Mouse (Mus musculus): ENCODE data around the gene Olfr1359.
"Not testable (repeated sequence)": the region's sequence is repeated elsewhere in the genome, so short reads cannot be mapped to it uniquely, and the experiment has no call there.

The Olfr1359 gene

DNA sequence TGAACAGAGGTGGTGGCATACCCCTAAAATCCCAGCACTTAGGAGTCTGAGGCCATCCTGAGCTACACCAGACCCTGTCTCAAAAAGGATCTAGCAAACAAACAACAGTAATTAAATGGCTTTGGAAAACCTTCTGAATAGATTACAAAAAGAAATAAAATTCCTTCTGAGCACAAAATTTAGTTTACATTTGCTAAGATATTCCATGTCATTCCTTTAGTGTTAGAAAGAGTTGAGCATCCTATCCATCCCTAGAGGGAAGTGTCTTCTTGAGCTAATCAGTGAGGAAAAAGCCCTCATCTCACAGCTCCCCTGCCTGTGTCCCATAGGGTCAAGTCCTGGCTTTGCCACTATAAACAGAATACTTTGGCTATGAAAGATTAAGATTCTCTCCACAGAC, at the start of gene Olfr1359:
Gene Olfr1359 (plus strand): TSS at position 301 of the 400 bp plus-strand sequence.
- DNase-seq (ENCODE audit: low spot score in 2 of 2) = no peak

- DNase-seq (ENCODE audit: low spot score in 2 of 2) = no peak
Observed at GRCm38 (mm10) chr13:21663286-21663685, 34.6 kb upstream of the Olfr1359 start, which contains the start of gene Olfr1361. Gene Olfr1361, minus strand, starts transcription at chr13:21663386.

- DNase-seq (ENCODE audit: low spot score in 2 of 2) = no peak
Observed at GRCm38 (mm10) chr13:21677305-21677704, 20.6 kb upstream of the Olfr1359 start, which contains the start of gene Olfr1360. Gene Olfr1360, minus strand, starts transcription at chr13:21677405.

- DNase-seq (ENCODE audit: low spot score in 2 of 2) = no peak
Observed at GRCm38 (mm10) chr13:21706669-21707068, 8.8 kb downstream of the Olfr1359 start.

DNA sequence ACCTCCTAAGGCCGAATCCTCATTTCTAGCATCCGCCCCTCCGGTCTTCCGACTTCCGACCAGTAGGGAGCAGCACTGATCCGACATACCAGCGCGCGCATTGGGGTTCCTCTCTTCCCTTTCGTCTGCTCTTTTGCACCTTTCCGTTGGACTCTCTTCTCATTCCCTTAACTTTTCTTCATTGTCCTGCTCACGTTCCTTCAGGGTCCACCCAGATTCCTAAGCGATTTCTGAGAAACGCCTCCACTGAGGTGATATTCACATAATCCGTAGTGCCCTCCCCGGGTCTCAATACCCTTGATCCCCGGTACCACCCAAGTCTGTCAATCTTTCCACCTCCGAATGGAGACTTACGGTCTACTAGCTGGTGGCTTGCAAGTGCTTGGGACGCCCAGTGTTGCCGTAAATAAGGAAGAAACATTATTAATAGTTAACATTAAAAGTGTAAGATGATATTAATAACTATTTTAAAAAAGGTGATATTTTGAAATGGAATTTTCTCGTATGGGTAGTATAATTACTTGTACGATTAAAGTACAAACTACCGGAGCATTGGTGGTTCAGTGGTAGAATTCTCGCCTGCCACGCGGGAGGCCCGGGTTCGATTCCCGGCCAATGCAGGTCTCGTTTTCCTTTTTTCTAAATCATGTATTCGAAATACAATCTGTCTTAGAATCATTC, 12.3 kb downstream of the Olfr1359 start:
- peak; percentile 67 to 86 for DNase-seq (ENCODE audit: low spot score in 2 of 2)

GRCm38 (mm10) chr13:21710821-21711525, 13.1 kb downstream of the Olfr1359 start:
- DNase-seq (ENCODE audit: low spot score in 2 of 2) = peak in 1 of 2 experiments; percentile 79

GRCm38 (mm10) chr13:21711698-21712097, 13.8 kb downstream of the Olfr1359 start:
- no peak for DNase-seq (ENCODE audit: low spot score in 2 of 2)

GRCm38 (mm10) chr13:21714725-21715124, 16.8 kb downstream of the Olfr1359 start:
- DNase-seq (ENCODE audit: low spot score in 2 of 2) = peak in 1 of 2 experiments; percentile 55

DNA sequence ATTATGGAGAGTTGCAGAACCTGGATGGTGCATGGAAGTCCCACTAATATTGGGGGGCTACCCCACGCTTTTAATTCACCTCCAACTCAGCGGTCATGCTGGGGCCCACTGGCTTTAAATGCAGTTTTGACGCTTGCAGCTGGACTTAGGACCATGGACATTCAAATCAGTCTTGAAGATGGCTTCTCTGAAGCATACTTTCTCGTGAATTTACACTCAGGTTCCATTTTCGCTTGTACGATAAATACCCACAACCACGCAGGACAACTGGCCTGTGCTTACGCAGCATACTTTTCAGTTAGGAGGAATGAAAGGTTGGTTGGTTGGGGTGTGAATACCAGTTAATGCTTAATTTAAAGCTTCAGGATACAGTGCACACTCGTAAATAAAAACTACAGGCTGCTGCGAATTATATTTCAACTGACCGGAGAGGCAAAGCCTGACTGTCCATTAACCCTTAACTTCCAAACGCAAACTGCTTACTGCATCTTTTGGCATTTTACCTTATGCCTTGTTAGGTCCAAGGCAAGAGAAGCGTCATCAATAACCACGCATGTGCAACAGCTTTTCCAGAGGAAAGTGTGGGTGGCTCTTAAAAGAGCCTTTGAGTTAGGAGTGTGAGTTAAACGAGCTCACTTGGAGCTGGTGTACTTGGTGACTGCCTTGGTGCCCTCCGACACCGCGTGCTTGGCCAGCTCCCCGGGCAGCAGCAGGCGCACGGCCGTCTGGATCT, 17.4 kb downstream of the Olfr1359 start:
- no peak for DNase-seq (ENCODE audit: low spot score in 2 of 2)

DNA sequence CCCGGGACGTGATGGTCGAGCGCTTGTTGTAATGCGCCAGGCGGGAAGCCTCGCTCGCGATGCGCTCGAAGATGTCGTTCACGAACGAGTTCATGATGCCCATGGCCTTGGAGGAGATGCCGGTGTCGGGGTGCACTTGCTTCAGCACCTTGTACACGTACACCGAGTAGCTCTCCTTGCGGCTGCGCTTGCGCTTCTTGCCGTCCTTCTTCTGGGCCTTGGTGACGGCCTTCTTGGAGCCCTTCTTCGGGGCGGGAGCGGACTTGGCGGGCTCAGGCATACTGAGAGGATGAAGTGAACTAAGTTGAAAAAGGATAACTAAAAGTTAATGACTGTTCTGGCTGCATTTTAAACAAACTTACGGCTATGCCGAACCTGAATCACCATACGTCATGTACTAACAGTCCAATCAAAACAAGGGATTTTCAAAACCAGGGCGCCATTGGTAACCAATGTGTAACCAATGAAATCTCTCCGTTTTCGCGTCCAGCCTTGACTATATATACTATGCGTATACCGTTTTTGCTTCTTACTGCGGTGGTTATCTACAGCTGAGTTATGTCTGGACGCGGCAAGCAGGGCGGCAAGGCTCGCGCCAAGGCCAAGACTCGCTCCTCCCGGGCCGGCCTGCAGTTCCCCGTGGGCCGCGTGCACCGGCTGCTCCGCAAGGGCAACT, 18.1 kb downstream of the Olfr1359 start, which contains the start of the genes Hist1h2bl and Hist1h2ai:
Gene Hist1h2bl (minus strand): TSS at position 280 of the 676 bp plus-strand sequence.
Gene Hist1h2ai (plus strand): TSS at position 559 of the 676 bp plus-strand sequence.
- peak; percentile 80 to 82 for DNase-seq (ENCODE audit: low spot score in 2 of 2)

GRCm38 (mm10) chr13:21716540-21717391, 18.9 kb downstream of the Olfr1359 start:
- not testable (repeated sequence) for DNase-seq (ENCODE audit: low spot score in 2 of 2)

GRCm38 (mm10) chr13:21717397-21718357, 19.8 kb downstream of the Olfr1359 start, which contains the start of gene Hist1h3h:
Gene Hist1h3h, plus strand, starts transcription at chr13:21717659.
- DNase-seq (ENCODE audit: low spot score in 2 of 2) = peak; percentile 67 to 80

- no peak for DNase-seq (ENCODE audit: low spot score in 2 of 2)
Observed at GRCm38 (mm10) chr13:21718381-21719080, 20.6 kb downstream of the Olfr1359 start.

GRCm38 (mm10) chr13:21721107-21721756, 23.3 kb downstream of the Olfr1359 start:
- not testable (repeated sequence) for DNase-seq (ENCODE audit: low spot score in 2 of 2)

DNA sequence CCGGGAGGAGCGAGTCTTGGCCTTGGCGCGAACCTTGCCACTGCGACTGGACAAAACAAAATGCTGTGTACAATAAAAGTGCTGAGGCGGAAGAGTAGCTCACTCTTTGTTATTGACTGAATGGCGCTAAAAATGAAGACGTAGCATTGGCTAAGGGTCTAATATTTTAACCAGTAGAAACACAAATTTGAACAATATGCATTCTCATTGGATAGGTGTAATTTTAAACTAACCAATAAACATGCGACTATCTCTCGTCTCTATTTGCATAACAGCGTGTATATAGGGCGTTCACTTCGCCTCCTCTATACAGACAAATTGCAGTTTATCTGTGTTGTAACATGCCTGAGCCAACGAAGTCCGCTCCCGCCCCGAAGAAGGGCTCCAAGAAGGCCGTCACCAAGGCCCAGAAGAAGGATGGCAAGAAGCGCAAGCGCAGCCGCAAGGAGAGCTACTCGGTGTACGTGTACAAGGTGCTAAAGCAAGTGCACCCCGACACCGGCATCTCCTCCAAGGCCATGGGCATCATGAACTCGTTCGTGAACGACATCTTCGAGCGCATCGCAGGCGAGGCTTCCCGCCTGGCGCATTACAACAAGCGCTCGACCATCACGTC, 24.0 kb downstream of the Olfr1359 start, which contains the start of gene Hist1h2bm:
Gene Hist1h2bm (plus strand): TSS at position 288 of the 616 bp plus-strand sequence.
- DNase-seq (ENCODE audit: low spot score in 2 of 2) = peak in 1 of 2 experiments; percentile 40

DNA sequence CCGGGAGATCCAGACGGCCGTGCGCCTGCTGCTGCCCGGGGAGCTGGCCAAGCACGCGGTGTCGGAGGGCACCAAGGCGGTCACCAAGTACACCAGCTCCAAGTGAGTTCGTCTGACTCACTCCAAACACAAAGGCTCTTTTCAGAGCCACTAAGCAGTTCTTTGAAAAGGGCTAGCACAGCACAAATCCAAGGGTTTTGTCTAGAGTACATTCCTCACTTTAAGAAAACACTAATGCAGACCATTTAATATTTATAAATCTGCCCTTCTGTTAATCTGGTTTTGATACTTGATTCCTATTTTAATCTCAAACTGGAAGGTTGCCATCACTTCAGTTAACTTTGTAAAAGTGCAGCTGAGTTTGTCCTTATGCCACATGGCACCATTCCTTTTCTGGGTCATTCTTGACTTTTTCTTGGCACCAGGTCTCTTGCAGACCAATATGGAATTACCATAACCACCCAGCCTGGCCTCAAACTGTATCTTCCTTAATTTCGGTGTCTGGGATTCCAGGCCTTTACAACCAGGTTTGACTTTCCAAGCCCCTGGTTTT, 24.5 kb downstream of the Olfr1359 start:
- DNase-seq (ENCODE audit: low spot score in 2 of 2) = no peak
